Mouse (Mus musculus) forebrain, embryonic 11.5 days (tissue): ENCODE measurements around the gene Tanc1. TPM values are rescaled to one million over a fixed set of nuclear protein-coding genes. Genes with fewer than 3 reads are reported as not detected.

Experiments used
- ATAC-seq: fragments of 200-750 bp; cut with Nextera tagmentation; replicated peaks from 2 replicates; pipeline ENCODE4 v1.8.0; 2017; ENCODE audit warnings: moderate TSS enrichment; ENCODE audit not compliant: low FRiP score
- DNase-seq: peaks from one replicate; pipeline ENCODE4 v3.0.0-alpha.2; 2017; ENCODE audit warnings: low spot score
- H3K27ac ChIP-seq: fragments of 300-500 bp; sonication (generic); 2 replicates; pipeline ENCODE4 v1.5.1; 2014; ENCODE audit warnings: low read depth, low read length
- H3K27me3 ChIP-seq: fragments of 300-500 bp; sonication (generic); 2 replicates; pipeline ENCODE4 v1.6.1; 2014; ENCODE audit warnings: mild to moderate bottlenecking, low read length, mixed read lengths; ENCODE audit not compliant: control insufficient read depth, insufficient read depth
- H3K36me3 ChIP-seq: fragments of 300-500 bp; sonication (generic); 2 replicates; pipeline ENCODE4 v1.6.1; 2014; ENCODE audit warnings: mild to moderate bottlenecking, low read length, moderate library complexity, mixed read lengths; ENCODE audit not compliant: control insufficient read depth, insufficient read depth
- H3K4me1 ChIP-seq: fragments of 300-500 bp; sonication (generic); replicated peaks from 2 replicates; pipeline ENCODE4 v1.6.1; 2014; ENCODE audit warnings: low read length, mixed read lengths; ENCODE audit not compliant: control insufficient read depth, insufficient read depth
- H3K4me2 ChIP-seq: fragments of 300-500 bp; sonication (generic); 2 replicates; pipeline ENCODE4 v1.6.1; 2014; ENCODE audit warnings: low read depth, mild to moderate bottlenecking, low read length, moderate library complexity, mixed read lengths; ENCODE audit not compliant: severe bottlenecking
- H3K4me3 ChIP-seq: fragments of 300-500 bp; sonication (generic); 2 replicates; pipeline ENCODE4 v1.5.1; 2014; ENCODE audit warnings: low read depth, low read length
- H3K9ac ChIP-seq: fragments of 300-500 bp; sonication (generic); 2 replicates; pipeline ENCODE4 v1.6.1; 2014; ENCODE audit warnings: low read length
- H3K9me3 ChIP-seq: fragments of 300-500 bp; sonication (generic); 2 replicates; pipeline ENCODE4 v1.6.1; 2016; ENCODE audit warnings: low read length, mixed read lengths; ENCODE audit not compliant: control insufficient read depth
- WGBS: fragments of 180-500 bp; shearing (Covaris S2); extraction: QIAGEN DNeasy Blood & Tissue Kit; methylation state at CpG from one replicate; pipeline ENCODE4 v1.1.7; 2014; 5-methylcytosine and 5-hydroxymethylcytosine counted together
- polyA plus RNA-seq: library from polyadenylated mRNA; unstranded; fragments of >200 nt; fragmentation: Nextera tagmentation; extraction: Ambion mirVana; gene quantifications from 2 replicates; pipeline ENCODE4 v1.2.1, GENCODE M21; 2014

Tanc1 gene
- polyA plus RNA-seq, 1 experiment from 2014 or later, result 22.7 TPM

DNA sequence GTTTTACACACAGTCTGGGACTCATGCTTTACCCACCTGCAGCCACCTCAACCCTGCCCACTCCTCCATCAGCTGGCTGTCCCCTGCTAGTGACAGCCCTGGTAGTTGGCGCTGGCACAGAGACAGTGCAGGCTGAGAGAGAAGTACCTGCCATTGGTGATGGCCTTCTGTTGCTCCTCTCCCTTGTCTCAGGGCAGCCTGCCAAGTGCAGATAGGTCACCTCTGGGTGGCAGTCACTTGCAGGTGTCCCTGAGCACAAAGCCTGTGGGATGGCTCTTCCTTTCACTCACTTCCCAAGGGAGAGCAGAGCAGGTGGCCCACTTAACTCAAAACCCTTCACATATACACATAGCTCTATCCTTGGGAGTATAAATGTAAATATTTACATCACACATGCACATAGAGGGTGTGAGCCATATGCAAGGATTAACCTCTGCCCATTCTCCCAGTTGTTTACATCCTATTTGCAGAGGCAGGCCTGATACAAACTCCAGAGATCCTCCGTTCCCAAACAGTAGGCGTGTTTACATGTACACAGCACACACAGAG lies 106.0 kb downstream of the Tanc1 start:
- H3K27ac ChIP-seq, result no peak overlapping the region
- no peak overlapping the region for H3K9ac ChIP-seq
- WGBS, result 78% methylated on average over 3 of the region's 3 CpGs
- no peak overlapping the region for H3K4me2 ChIP-seq
- H3K4me1 ChIP-seq, result peaks cover 18% of the 10 kb centered on the region; the same call in 1 of the 2 replicates
- H3K36me3 ChIP-seq, result no peaks in the 10 kb centered on the region
- DNase-seq, result no peak
- H3K4me3 ChIP-seq, result no peak overlapping the region
- no peaks in the 10 kb centered on the region for H3K27me3 ChIP-seq
- no peaks in the 10 kb centered on the region for H3K9me3 ChIP-seq
- no peak for ATAC-seq

GRCm38 (mm10) chr2:59718601-59719416 lies 107.0 kb downstream of the Tanc1 start:
- H3K4me1 ChIP-seq, result peaks cover 18% of the 10 kb centered on the region; the same call in 1 of the 2 replicates
- no peaks in the 10 kb centered on the region for H3K9me3 ChIP-seq
- H3K4me2 ChIP-seq, result no peak overlapping the region
- no peaks in the 10 kb centered on the region for H3K36me3 ChIP-seq
- no peaks in the 10 kb centered on the region for H3K27me3 ChIP-seq
- ATAC-seq, result peak; percentile 22; the same call in 1 of the 2 replicates
- WGBS, result 58% methylated on average over 24 of the region's 24 CpGs
- H3K27ac ChIP-seq, result no peak overlapping the region
- no peak overlapping the region for H3K9ac ChIP-seq
- no peak for DNase-seq
- no peak overlapping the region for H3K4me3 ChIP-seq

DNA sequence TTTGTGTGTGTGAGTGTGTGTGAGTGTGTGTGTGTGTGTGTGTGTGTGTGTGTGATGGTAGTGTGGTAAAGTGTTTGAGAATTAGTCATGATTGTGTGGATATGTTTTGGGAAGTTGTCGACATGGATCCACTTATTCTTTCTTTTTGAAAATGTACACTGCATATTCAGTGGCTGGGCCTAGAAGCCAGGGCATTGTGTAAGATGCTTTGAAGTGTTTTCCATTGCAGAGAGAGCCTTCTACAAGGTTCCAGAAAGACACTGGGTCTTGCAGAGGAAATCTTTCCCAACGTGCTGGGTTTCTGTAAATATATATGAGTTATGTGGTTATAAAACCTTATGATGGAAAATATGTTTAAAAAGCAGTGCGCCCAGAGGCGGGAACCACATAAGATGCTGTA lies 108.0 kb downstream of the Tanc1 start:
- WGBS, result 80% methylated on average over 4 of the region's 4 CpGs
- Histone ChIP-seq H3K36me3 (no peaks in the 10 kb centered on the region), H3K27me3 (no peaks in the 10 kb centered on the region), H3K4me1 (peaks cover 18% of the 10 kb centered on the region; the same call in 1 of the 2 replicates), H3K9ac (no peak overlapping the region), H3K4me2 (no peak overlapping the region), H3K27ac (no peak overlapping the region), H3K9me3 (no peaks in the 10 kb centered on the region), H3K4me3 (no peak overlapping the region)
- no peak for ATAC-seq
- DNase-seq, result no peak

- Histone ChIP-seq H3K4me2 (no peak overlapping the region), H3K27me3 (no peaks in the 10 kb centered on the region), H3K4me1 (peaks cover 18% of the 10 kb centered on the region; the same call in 1 of the 2 replicates), H3K4me3 (no peak overlapping the region), H3K27ac (no peak overlapping the region), H3K9me3 (no peaks in the 10 kb centered on the region), H3K9ac (no peak overlapping the region; the same call in 1 of the 2 replicates), H3K36me3 (no peaks in the 10 kb centered on the region)
- DNase-seq, result no peak
- no peak for ATAC-seq
- WGBS, result 22% methylated on average over 8 of the region's 8 CpGs
Observed at GRCm38 (mm10) chr2:59721119-59721518, 109.3 kb downstream of the Tanc1 start.

- no peaks in the 10 kb centered on the region for H3K27me3 ChIP-seq
- H3K4me2 ChIP-seq, result no peak overlapping the region
- no peaks in the 10 kb centered on the region for H3K36me3 ChIP-seq
- H3K9ac ChIP-seq, result no peak overlapping the region
- H3K27ac ChIP-seq, result no peak overlapping the region
- ATAC-seq (no peak), DNase-seq (no peak)
- peaks cover 18% of the 10 kb centered on the region; the same call in 1 of the 2 replicates for H3K4me1 ChIP-seq
- 59% methylated on average over 5 of the region's 5 CpGs for WGBS
- H3K4me3 ChIP-seq, result no peak overlapping the region
- H3K9me3 ChIP-seq, result no peaks in the 10 kb centered on the region
Observed at GRCm38 (mm10) chr2:59721758-59722157, 109.9 kb downstream of the Tanc1 start.

DNA sequence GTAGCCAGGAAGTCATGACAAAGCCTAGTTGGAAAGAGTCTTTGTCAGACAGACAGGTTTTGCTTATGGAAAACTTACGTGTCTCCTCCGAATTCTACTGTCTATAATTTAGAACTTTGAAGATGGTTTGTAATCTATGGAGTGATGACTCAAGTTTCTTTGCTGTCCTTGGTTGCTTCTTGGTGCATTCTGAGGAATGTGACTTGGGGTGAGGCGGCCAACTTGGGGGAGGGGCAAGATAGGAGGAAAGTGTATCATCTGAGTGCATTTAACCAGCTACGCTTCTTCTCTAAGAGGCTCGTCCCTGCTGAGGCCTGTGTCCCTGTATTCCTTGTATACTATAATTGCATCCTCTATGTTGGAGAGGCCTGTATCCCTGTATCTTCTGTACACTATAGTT lies 111.5 kb downstream of the Tanc1 start:
- no peak overlapping the region for H3K4me2 ChIP-seq
- WGBS, result 87% methylated on average over 5 of the region's 5 CpGs

DNA sequence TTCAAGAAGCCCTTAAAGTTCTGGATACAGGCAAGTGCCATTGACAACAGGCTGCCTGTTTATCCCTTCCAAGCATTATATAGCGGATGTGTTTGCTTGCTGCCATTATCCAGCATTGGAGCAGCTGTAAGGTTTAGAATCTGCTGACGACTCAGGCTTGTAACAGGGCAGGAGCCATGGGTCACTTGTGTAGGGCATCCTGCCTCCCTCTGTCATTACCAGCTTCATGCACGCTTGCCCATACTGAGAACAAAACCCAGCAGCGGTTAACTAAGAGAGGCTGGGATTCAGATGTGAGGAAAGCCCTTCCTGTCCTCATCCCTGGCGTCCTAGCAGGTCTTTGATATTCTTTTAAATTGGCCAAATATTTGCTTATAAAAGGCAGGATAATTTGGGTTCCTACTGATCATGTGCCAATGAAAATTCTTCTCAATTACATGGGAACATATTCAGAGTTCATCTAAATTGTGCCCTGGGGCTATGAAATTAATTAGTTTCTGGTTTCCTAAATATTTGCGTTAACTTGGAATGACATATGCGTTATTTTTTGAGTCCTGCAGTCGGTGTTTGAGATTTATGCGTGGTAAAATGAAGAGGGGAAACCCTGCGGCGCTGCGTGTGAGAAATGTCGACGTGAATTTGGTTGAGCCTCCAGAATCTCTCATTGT lies 113.8 kb downstream of the Tanc1 start:
- Histone ChIP-seq H3K27ac (no peak overlapping the region), H3K9me3 (no peaks in the 10 kb centered on the region), H3K9ac (no peak overlapping the region), H3K4me3 (no peak overlapping the region), H3K36me3 (no peaks in the 10 kb centered on the region), H3K4me2 (no peak overlapping the region), H3K27me3 (no peaks in the 10 kb centered on the region), H3K4me1 (peaks cover 7% of the 10 kb centered on the region; the same call in 1 of the 2 replicates)
- no peak for ATAC-seq
- WGBS, result 79% methylated on average over 14 of the region's 14 CpGs
- DNase-seq, result no peak

More for the DNA sequence above, 111.5 kb downstream of the Tanc1 start:
- Histone ChIP-seq H3K9me3 (no peaks in the 10 kb centered on the region), H3K36me3 (no peaks in the 10 kb centered on the region), H3K4me1 (peaks cover 16% of the 10 kb centered on the region; the same call in 1 of the 2 replicates), H3K9ac (no peak overlapping the region), H3K27me3 (no peaks in the 10 kb centered on the region), H3K27ac (no peak overlapping the region), H3K4me3 (no peak overlapping the region)
- no peak for DNase-seq
- ATAC-seq, result no peak

DNA sequence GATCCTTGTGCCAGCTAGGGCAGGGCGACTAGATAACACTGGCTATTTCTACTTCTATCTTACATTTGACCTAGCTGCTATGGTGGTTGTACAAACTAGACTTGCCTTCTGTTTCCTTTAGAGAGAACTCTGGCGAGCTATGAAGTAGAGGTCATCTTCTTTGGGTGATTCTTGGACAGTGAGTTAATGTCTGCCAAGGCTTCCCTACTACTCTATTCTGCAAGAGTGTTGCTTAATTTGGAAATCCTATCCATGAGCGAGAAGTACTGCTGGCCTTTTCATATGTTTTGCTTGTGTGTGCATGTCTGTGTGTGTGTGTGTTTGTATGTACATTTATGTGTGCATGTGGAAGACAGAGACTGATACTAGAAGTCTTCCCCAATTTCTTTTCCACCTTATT lies 120.0 kb downstream of the Tanc1 start:
- no peak overlapping the region for H3K9ac ChIP-seq
- 91% methylated on average over 3 of the region's 3 CpGs for WGBS
- peaks cover 5% of the 10 kb centered on the region; the same call in 1 of the 2 replicates for H3K4me1 ChIP-seq
- no peaks in the 10 kb centered on the region for H3K36me3 ChIP-seq
- no peaks in the 10 kb centered on the region for H3K27me3 ChIP-seq
- H3K27ac ChIP-seq, result no peak overlapping the region
- no peak overlapping the region for H3K4me2 ChIP-seq
- no peak for DNase-seq
- no peaks in the 10 kb centered on the region for H3K9me3 ChIP-seq
- ATAC-seq, result no peak
- no peak overlapping the region for H3K4me3 ChIP-seq
